Mouse (Mus musculus): ENCODE data around the gene Mrpl18. TPM values are rescaled to one million over a fixed set of nuclear protein-coding genes. Genes with fewer than 3 reads are reported as not detected.
"Not testable (repeated sequence)": the region's sequence is repeated elsewhere in the genome, so short reads cannot be mapped to it uniquely, and the experiment has no call there.

Gene Mrpl18
- 100 to 1,000 TPM; 192 to 313 (median 193) TPM for polyA plus RNA-seq (2017; shearing (Covaris generic))

GRCm38 (mm10) chr17:12915881-12916583, at the start of gene Mrpl18:
Mrpl18 (minus strand) TSS chr17:12916345.
- peak; percentile 94 for ATAC-seq

- ATAC-seq = no peak
These were observed 47.3 kb upstream of the Mrpl18 start for GRCm38 (mm10) chr17:12963476-12963875.

GRCm38 (mm10) chr17:12960331-12960873, 44.3 kb upstream of the Mrpl18 start, which contains the start of gene Acat2:
Acat2 (minus strand) TSS chr17:12960747.
- ATAC-seq = peak; percentile 98

DNA sequence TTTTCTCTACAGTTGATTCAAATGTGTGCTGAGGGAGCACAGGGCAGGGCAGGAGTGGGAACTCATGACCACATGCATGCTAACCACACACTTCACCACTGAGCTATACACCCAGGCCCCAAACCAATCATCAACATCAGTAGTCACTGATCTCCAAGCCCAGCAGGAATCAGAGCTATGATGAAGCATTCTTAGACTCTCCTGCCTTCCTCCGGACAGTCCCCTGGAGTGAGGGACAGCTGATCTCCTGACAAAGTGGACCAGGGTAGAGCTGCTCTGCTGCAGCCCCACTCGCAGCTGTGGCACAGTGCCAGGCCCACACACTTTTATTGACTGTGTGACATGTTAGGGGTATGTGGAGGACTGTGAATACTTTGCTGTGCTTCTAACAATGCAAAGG, 43.2 kb upstream of the Mrpl18 start:
- not testable (repeated sequence) for ATAC-seq

DNA sequence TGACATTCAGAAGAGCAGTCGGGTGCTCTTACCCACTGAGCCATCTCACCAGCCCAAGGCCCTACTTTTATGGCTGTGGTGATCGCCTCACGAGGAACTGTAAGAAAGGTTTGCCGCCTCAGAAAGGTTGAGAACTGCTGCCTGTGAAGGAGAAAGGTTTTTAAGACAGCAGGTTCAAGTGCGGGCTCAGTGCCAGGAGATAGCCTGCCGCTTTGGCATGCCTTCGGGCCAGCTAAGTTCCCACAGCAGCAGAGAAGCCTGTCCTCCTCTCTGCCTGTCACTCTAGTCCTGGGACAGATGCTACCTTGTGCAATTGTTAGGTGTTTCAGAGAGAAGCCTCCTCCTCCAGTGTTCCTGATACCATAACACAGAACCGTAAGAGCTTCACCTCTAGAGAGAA, 40.5 kb upstream of the Mrpl18 start:
- ATAC-seq = no peak

GRCm38 (mm10) chr17:12949669-12950068, 33.5 kb upstream of the Mrpl18 start:
- ATAC-seq = no peak

DNA sequence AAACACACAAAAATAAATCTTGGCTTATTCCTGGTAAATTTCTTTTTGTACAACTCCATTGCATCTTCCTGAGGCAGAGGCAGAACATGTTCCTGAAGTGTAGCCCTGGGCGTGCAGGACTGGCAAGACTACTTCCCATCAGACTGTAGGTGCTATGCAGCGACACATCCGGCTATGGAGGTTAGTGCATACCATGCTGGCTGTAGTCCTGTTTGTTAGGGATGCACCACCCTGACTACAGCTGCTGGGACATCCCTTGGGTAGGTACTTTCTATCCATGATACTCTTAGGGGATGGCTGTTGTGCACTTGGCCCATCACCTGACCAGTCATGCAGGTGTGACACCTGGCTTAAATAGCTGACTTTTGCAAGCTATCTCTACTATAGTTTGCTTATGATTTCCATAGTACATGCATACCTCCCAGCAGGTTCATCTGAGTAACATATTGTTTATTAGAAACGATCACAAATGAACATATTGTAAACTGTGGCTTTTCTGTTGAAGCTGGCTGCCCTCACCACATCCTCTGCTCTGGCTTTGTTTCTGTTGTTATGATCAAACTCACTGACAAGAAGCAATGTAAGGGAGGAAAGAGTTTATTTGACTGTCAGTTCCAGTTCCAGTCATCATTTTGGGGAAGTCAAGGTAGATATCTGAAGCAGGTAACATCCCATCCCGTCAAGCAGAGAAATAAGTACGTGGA, 26.5 kb upstream of the Mrpl18 start:
- ATAC-seq = peak; percentile 73

- ATAC-seq = no peak
These were observed 25.6 kb upstream of the Mrpl18 start for GRCm38 (mm10) chr17:12941543-12942260.

DNA sequence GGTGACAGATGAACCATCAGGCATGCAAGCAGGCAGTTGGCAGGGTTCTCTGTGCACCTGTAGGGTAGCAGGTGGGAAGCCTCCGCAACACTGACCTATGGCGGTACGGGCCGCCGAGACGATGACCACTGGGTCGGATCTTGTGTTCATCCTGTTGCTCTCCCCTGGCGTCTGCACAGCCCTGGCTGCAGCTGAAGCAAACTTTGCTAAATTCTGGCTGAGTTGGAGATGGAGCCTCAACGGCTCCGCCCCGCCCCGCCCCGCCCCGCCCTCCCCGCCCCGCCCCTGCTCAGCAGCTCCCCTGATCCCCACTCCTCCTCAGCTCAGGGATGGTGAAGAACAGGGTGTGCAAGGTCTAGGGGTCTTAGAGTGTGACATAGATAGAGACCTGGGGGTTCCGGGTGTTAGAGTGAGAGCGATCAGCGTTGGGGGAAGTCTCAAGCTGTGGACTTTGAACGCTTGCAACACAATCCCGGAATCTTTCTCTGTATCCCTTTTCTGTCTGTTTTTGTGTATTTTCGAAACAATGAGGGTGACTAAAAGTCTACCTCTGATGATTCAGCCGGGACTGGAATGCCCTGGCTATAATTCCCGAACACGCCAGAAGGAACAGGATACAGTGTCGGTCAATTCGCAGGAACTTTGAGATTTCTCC, 24.1 kb upstream of the Mrpl18 start, which contains the start of gene Acat3:
Gene Acat3, minus strand, starts transcription at position 450 of the 655 bp plus-strand sequence.
- peak; percentile 20 for ATAC-seq

DNA sequence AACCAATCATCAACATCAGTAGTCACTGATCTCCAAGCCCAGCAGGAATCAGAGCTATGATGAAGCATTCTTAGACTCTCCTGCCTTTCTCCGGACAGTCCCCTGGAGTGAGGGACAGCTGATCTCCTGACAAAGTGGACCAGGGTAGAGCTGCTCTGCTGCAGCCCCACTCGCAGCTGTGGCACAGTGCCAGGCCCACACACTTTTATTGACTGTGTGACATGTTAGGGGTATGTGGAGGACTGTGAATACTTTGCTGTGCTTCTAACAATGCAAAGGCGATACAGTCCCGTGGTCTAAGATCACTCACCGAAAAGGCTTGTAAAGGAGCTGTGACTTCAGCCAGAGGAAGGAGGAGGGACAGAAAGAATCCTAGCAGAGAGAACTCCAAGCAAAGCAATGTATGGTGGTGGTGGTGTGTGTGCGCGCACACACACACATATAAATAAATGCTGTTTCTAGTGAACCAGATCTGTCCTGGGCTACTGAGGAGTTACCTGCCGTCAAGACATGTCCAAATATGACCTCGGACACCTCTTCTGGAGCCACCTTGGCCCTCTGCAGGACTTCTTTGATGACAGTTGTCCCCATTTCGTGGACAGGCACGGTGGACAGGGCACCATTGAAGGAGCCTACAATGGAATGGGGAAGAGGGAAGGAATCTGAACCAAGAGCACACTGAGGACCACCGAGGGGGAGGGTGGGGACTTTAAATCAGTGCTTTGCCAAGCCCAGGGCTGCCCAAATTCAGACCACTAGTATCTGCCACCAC, 23.4 kb upstream of the Mrpl18 start:
- not testable (repeated sequence) for ATAC-seq

DNA sequence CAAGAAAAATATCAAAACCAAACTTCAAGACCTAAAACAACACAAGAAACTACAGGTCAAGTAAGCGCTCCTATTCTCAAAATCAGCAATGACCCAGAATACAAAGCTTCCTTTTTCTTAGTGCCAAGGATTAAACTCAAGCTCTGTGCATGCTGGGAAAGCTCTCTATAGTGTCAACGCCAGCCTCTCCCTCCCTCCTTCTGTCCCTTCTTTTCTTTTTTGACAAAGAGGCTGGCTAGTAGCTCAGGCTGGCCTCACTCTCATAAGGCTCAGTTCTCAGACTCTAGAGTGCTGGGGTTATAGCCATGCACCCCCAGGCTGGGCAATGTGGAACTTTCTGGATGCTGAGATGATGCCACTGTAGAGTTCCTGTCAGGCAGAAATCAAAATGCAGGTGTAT, 21.9 kb upstream of the Mrpl18 start:
- ATAC-seq = no peak

DNA sequence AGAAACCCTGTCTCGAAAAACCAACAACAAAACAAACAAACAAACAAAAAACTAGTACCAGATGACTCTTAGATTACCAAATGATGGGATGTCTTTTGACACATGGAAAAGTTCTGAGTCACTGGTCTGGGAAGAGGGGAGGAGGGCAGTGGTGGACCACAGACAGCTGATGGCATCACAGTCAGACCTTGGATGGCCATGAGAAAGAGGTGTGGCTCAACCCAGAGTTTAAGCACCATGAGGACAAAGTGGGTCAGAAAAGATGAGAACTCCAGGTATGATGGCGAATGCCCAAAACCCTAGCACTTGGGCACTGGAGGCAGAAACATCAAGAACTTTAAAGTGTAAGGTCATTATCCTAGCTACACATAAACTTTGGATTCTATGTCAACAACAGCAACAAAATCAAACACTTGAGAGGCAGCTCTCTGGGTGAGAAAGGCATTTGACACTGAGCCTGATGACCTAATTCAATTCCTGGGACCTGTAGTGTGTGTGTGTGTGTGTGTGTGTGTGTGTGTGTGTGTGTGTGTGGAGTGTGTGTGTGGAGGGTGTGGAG, 21.3 kb upstream of the Mrpl18 start:
- ATAC-seq = no peak

DNA sequence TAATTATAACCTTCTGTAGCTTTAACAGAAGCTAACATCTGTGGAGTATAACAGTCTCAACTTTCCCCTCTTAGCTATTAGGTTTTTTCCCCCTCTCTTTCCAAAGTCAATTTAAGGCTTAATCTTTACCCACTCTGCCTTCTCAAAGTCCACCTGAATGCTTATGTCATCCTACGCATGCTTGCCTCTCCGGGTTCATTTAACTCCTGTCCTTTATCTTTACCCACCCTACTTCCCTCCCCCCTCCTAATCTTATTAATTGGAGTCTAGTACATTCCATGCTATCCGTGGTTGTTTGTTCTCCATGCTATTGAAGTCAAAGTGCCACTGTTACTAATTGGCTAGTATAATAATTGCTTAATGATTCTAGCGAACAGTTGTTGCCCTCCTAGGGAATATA, 19.6 kb upstream of the Mrpl18 start:
- ATAC-seq = no peak

DNA sequence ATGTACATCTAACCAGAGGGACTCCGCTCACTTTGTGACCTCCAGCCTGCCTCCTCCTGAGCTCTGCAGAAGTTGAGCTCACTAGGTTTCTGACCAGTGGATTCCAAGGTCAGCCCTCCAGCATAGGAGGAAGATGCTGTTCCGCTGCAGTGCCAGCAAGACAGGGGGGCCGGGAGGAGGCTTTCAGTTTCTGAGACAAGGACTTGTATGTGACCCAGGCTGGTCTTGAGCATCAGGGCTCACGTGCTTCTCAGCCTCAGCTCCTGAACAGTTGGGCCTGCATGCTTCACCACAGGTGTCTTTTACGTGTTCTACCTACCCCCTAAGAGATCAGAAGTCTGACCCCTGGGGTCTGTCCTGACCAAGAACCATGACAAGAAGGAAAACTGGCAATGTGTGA, 15.4 kb upstream of the Mrpl18 start:
- not testable (repeated sequence) for ATAC-seq

GRCm38 (mm10) chr17:12925703-12926180, 9.6 kb upstream of the Mrpl18 start:
- no peak for ATAC-seq

GRCm38 (mm10) chr17:12925001-12925400, 8.9 kb upstream of the Mrpl18 start:
- no peak for ATAC-seq

- ATAC-seq = no peak
These were observed 4.9 kb upstream of the Mrpl18 start for GRCm38 (mm10) chr17:12921073-12921472.

- peak; percentile 37 for ATAC-seq
These were observed 639 bp upstream of the Mrpl18 start for GRCm38 (mm10) chr17:12916588-12917380.

DNA sequence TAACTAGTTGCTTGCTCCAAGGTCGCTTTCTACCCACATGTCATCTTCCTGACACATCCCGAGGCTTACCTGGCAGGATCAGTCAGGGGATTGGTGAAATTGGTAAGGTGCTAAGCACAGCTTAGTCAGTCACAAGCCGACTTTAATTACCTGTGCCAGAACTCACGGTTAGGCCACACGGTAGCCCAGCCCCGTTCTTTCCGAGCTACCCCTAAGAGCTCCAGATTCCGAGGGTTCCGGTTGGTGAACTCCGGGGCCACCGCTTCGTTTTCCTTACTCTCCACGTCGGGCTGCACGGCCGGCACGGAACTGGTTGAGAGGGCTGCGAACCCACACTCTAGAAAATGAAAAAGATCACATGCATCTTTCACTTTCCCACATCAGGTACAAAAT, 661 bp downstream of the Mrpl18 start, which contains the start of gene Tcp1:
Gene Tcp1, plus strand, starts transcription at position 214 of the 393 bp plus-strand sequence.
- peak; percentile 0 for ATAC-seq

- no peak for ATAC-seq
These were observed 5.8 kb downstream of the Mrpl18 start for GRCm38 (mm10) chr17:12910391-12910790.

All from inflammation-experienced regulatory T-cells, adult 6 months (primary cell).